Mouse (Mus musculus) limb, embryonic 11.5 days (tissue): Measurements from ENCODE around the gene Slc6a16. TPM values are rescaled to one million over a fixed set of nuclear protein-coding genes. Genes with fewer than 3 reads are reported as not detected.

Experiments used
- ATAC-seq: fragments of 200-750 bp; cut with Nextera tagmentation; 2 replicates; pipeline ENCODE4 v1.8.0; 2017; ENCODE audit warnings: low read depth; ENCODE audit not compliant: insufficient number of reproducible peaks, low FRiP score, low TSS enrichment
- DNase-seq: peaks from one replicate; pipeline ENCODE4 v3.0.0-alpha.2; 2015; ENCODE audit warnings: low spot score
- H3K27ac ChIP-seq: fragments of 300-500 bp; sonication (generic); replicated peaks from 2 replicates; pipeline ENCODE4 v1.5.1; 2014; ENCODE audit warnings: low read depth, mild to moderate bottlenecking, low read length
- H3K27me3 ChIP-seq: fragments of 300-500 bp; sonication (generic); 2 replicates; pipeline ENCODE4 v1.6.1; 2014; ENCODE audit warnings: mild to moderate bottlenecking, low read length, mixed read lengths; ENCODE audit not compliant: control insufficient read depth, insufficient read depth
- H3K36me3 ChIP-seq: fragments of 300-500 bp; sonication (generic); 2 replicates; pipeline ENCODE4 v1.6.1; 2014; ENCODE audit warnings: mild to moderate bottlenecking, low read length, moderate library complexity, mixed read lengths; ENCODE audit not compliant: control insufficient read depth, insufficient read depth
- H3K4me1 ChIP-seq: fragments of 300-500 bp; sonication (generic); 2 replicates; pipeline ENCODE4 v1.6.1; 2014; ENCODE audit warnings: low read length, mixed read lengths; ENCODE audit not compliant: control insufficient read depth, insufficient read depth
- H3K4me2 ChIP-seq: fragments of 300-500 bp; sonication (generic); 2 replicates; pipeline ENCODE4 v1.6.1; 2014; ENCODE audit warnings: low read depth, mild to moderate bottlenecking, moderate library complexity; ENCODE audit not compliant: severe bottlenecking
- H3K4me3 ChIP-seq: fragments of 300-500 bp; sonication (generic); 2 replicates; pipeline ENCODE4 v1.5.1; 2014; ENCODE audit warnings: low read depth, low read length
- H3K9ac ChIP-seq: fragments of 300-500 bp; sonication (generic); 2 replicates; pipeline ENCODE4 v1.6.1; 2014; ENCODE audit warnings: mild to moderate bottlenecking, low read length
- H3K9me3 ChIP-seq: fragments of 300-500 bp; sonication (generic); 2 replicates; pipeline ENCODE4 v1.6.1; 2016; ENCODE audit warnings: low read length; ENCODE audit not compliant: control insufficient read depth
- WGBS: fragments of 180-500 bp; shearing (Covaris S2); extraction: QIAGEN DNeasy Blood & Tissue Kit; methylation state at CpG from one replicate; pipeline ENCODE4 v1.1.7; 2014; 5-methylcytosine and 5-hydroxymethylcytosine counted together
- polyA plus RNA-seq: library from polyadenylated mRNA; unstranded; fragments of >200 nt; fragmentation: Nextera tagmentation; extraction: Ambion mirVana; gene quantifications from 2 replicates; pipeline ENCODE4 v1.2.1, GENCODE M21; 2014

Slc6a16 gene
- polyA plus RNA-seq, 1 experiment from 2014 or later, result 0.36 TPM

DNA sequence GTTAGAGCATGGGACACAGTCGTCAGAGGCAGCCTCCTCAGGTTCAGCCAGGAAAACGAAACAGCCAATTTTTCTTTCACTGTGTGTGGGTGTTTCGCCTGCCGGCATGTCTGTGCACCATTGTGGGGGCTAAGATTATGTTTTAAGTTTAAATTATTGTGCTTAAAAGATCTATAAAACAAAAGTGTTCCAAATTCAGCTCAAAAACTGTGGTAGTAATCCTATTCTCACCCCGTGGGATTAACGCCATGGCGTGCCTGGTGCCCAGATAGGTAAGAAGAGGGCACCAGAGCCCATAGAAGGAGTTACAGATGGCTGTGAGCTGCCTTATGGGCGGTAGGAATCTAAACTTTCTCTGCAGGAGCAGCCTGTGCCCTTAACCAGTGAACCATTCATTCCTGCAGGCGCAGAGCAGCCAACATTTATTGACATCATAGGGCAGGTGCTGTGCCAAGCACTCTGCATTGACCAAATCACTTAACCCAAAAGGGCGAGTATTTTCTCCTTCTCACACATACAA is 74.4 kb downstream of the Slc6a16 start:
- Histone ChIP-seq H3K36me3 (peaks cover 2% of the 10 kb centered on the region; the same call in 1 of the 2 replicates), H3K4me2 (no peak overlapping the region), H3K27me3 (no peaks in the 10 kb centered on the region), H3K9ac (no peak overlapping the region), H3K4me1 (peaks cover 8% of the 10 kb centered on the region; the same call in 1 of the 2 replicates), H3K9me3 (no peaks in the 10 kb centered on the region), H3K27ac (no peak overlapping the region), H3K4me3 (no peak overlapping the region)
- DNase-seq (no peak), ATAC-seq (no peak)
- 84% methylated on average over 10 of the region's 10 CpGs for WGBS

DNA sequence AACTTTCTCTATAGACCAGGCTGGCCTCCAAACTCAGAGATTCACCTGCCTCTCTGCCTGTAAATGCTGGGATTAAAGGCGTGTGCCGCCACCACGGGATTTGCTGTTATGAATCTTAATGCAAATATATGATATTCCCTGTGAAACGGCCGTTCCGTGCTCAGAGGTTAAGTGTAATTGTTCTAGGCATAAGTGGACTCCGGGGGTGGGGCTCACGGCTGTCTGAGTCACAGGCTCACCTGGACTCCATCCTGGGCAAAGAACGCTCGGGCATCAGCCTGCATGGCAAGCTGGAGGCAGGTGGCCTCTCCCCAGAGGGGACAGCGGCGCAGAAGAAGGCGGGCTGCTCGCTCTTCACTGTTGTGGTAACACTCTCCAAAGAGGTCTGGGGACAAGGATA is 75.7 kb downstream of the Slc6a16 start:
- Histone ChIP-seq H3K4me3 (no peak overlapping the region), H3K27me3 (no peaks in the 10 kb centered on the region)

DNA sequence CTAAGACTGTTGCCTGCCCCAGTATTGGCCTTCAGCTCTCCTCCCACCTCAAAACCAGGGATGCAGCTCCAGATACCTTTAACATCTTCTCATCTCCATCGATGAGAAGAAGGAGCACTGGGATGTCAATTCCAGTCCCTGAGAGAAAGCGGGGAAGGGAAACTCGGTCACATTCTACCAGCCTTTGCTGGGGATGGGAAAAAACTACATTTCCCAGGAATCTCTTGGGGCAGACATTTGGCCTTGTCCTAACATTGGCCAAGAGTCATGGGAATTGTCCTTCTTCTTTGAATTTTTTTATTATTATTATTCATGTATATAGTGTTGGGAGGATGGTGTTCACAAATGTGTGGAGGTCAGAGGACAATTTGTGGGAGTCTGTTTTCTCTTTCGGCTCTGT is 81.4 kb downstream of the Slc6a16 start:
- no peak for ATAC-seq
- 90% methylated on average over 4 of the region's 4 CpGs for WGBS
- Histone ChIP-seq H3K27me3 (no peaks in the 10 kb centered on the region), H3K4me2 (no peak overlapping the region), H3K9me3 (no peaks in the 10 kb centered on the region; the same call in 1 of the 2 replicates), H3K4me1 (no peaks in the 10 kb centered on the region), H3K4me3 (no peak overlapping the region), H3K9ac (no peak overlapping the region), H3K36me3 (peaks cover 4% of the 10 kb centered on the region; the same call in 1 of the 2 replicates), H3K27ac (no peak overlapping the region)
- no peak for DNase-seq

More for the DNA sequence above, 75.7 kb downstream of the Slc6a16 start:
- ATAC-seq (no peak), DNase-seq (no peak)
- Histone ChIP-seq H3K36me3 (peaks cover 2% of the 10 kb centered on the region; the same call in 1 of the 2 replicates), H3K4me2 (no peak overlapping the region), H3K9me3 (no peaks in the 10 kb centered on the region), H3K9ac (no peak overlapping the region), H3K27ac (no peak overlapping the region), H3K4me1 (peaks cover 8% of the 10 kb centered on the region; the same call in 1 of the 2 replicates)
- WGBS, result 94% methylated on average over 14 of the region's 14 CpGs

Other genes starting within 250 kb of the Slc6a16 start
- 73.9 and 83.5 TPM in 2 replicates for gene Irf3, start 243.4 kb upstream of the Slc6a16 start, polyA plus RNA-seq
- gene Bcl2l12, start 242.4 kb upstream of the Slc6a16 start, polyA plus RNA-seq, result 91.7 and 91.9 TPM in 2 replicates
- 52.0 and 60.3 TPM in 2 replicates for gene Scaf1, start 224.7 kb upstream of the Slc6a16 start, polyA plus RNA-seq
- gene Rras, start 223.1 kb upstream of the Slc6a16 start, polyA plus RNA-seq, result 20.8 and 21.0 TPM in 2 replicates
- 18.5 and 20.0 TPM in 2 replicates for gene Prr12, start 188.2 kb upstream of the Slc6a16 start, polyA plus RNA-seq
- 70.2 and 73.9 TPM in 2 replicates for gene Nosip, start 178.7 kb upstream of the Slc6a16 start, polyA plus RNA-seq
- gene Prrg2, start 178.4 kb upstream of the Slc6a16 start, polyA plus RNA-seq, result 22.1 and 24.6 TPM in 2 replicates
- 220 and 245 TPM in 2 replicates for gene Rcn3, start 148.9 kb upstream of the Slc6a16 start, polyA plus RNA-seq
- gene Fcgrt, start 137.2 kb upstream of the Slc6a16 start, polyA plus RNA-seq, result 8.0 and 9.8 TPM in 2 replicates
- gene Rps11, start 116.6 kb upstream of the Slc6a16 start, polyA plus RNA-seq, result 1,759 and 1,785 TPM in 2 replicates
- 1,469 and 1,490 TPM in 2 replicates for gene Rpl13a, start 112.3 kb upstream of the Slc6a16 start, polyA plus RNA-seq
- gene Gm45713, start 104.9 kb upstream of the Slc6a16 start, polyA plus RNA-seq, result 0.45 TPM in 1 of 2 replicates, not detected in the other
- 0.33 and 0.44 TPM in 2 replicates for gene Flt3l, start 104.7 kb upstream of the Slc6a16 start, polyA plus RNA-seq
- 106 and 108 TPM in 2 replicates for gene Pih1d1, start 86.8 kb upstream of the Slc6a16 start, polyA plus RNA-seq
- gene Aldh16a1, start 86.5 kb upstream of the Slc6a16 start, polyA plus RNA-seq, result 37.2 and 38.7 TPM in 2 replicates
- gene Slc17a7, start 77.1 kb upstream of the Slc6a16 start, polyA plus RNA-seq, result 0.11 TPM in 1 of 2 replicates, not detected in the other
- gene Gfy, start 61.5 kb upstream of the Slc6a16 start, polyA plus RNA-seq, result not detected in 2 replicates
- gene Pth2, start 60.1 kb upstream of the Slc6a16 start, polyA plus RNA-seq, result not detected in 2 replicates
- gene Ccdc155, start 36.2 kb upstream of the Slc6a16 start, polyA plus RNA-seq, result 0.41 and 0.51 TPM in 2 replicates
- gene Dkkl1, start 28.9 kb upstream of the Slc6a16 start, polyA plus RNA-seq, result 0.51 and 0.60 TPM in 2 replicates
- 378 and 385 TPM in 2 replicates for gene Tead2, start 25.3 kb upstream of the Slc6a16 start, polyA plus RNA-seq
- gene Cd37, start 2.0 kb upstream of the Slc6a16 start, polyA plus RNA-seq, result 0.82 and 1.6 TPM in 2 replicates
- gene Slc6a21, start 36.4 kb downstream of the Slc6a16 start, polyA plus RNA-seq, result not detected in 2 replicates
- 6.7 and 8.9 TPM in 2 replicates for gene Trpm4, start 92.7 kb downstream of the Slc6a16 start, polyA plus RNA-seq
- 0.52 and 0.83 TPM in 2 replicates for gene Hrc, start 94.2 kb downstream of the Slc6a16 start, polyA plus RNA-seq
- gene Ppfia3, start 125.9 kb downstream of the Slc6a16 start, polyA plus RNA-seq, result 5.4 and 6.1 TPM in 2 replicates
- 0.43 and 0.89 TPM in 2 replicates for gene Lin7b, start 129.5 kb downstream of the Slc6a16 start, polyA plus RNA-seq
- gene Snrnp70, start 154.7 kb downstream of the Slc6a16 start, polyA plus RNA-seq, result 87.5 and 93.0 TPM in 2 replicates
- gene Kcna7, start 164.6 kb downstream of the Slc6a16 start, polyA plus RNA-seq, result not detected in 2 replicates
- 3.8 and 4.1 TPM in 2 replicates for gene Ntf5, start 172.6 kb downstream of the Slc6a16 start, polyA plus RNA-seq
- gene Lhb, start 179.7 kb downstream of the Slc6a16 start, polyA plus RNA-seq, result not detected in 2 replicates
- gene Gys1, start 193.8 kb downstream of the Slc6a16 start, polyA plus RNA-seq, result 39.1 and 41.8 TPM in 2 replicates
- gene Ruvbl2, start 197.0 kb downstream of the Slc6a16 start, polyA plus RNA-seq, result 184 and 187 TPM in 2 replicates
- 4,688 and 5,046 TPM in 2 replicates for gene Ftl1, start 218.8 kb downstream of the Slc6a16 start, polyA plus RNA-seq
- gene Bax, start 225.8 kb downstream of the Slc6a16 start, polyA plus RNA-seq, result 186 and 191 TPM in 2 replicates
- gene Tulp2, start 240.8 kb downstream of the Slc6a16 start, polyA plus RNA-seq, result 1.1 and 1.5 TPM in 2 replicates
- not detected in 2 replicates for gene Gm45808, start 245.7 kb downstream of the Slc6a16 start, polyA plus RNA-seq
- gene Dhdh, start 247.7 kb downstream of the Slc6a16 start, polyA plus RNA-seq, result 3.3 and 4.3 TPM in 2 replicates